Mouse (Mus musculus): ENCODE results near the gene Ptprn2.

- TF ChIP-seq POLR2A (IDR thresholded peaks at IDR 0.05; ENCODE audit: borderline replicate concordance, extremely low read depth, low read depth, low read length) (no peak), CTCF (IDR thresholded peaks at IDR 0.05; ENCODE audit: insufficient read depth, low read length) (no peak)
These were observed 17.2 kb upstream of the Ptprn2 start for GRCm38 (mm10) chr12:116468348-116468747.

Measured in lung, adult 2 months (tissue).